9 mouse cellular contexts compared by ENCODE assay signal in the genomic region with DNA sequence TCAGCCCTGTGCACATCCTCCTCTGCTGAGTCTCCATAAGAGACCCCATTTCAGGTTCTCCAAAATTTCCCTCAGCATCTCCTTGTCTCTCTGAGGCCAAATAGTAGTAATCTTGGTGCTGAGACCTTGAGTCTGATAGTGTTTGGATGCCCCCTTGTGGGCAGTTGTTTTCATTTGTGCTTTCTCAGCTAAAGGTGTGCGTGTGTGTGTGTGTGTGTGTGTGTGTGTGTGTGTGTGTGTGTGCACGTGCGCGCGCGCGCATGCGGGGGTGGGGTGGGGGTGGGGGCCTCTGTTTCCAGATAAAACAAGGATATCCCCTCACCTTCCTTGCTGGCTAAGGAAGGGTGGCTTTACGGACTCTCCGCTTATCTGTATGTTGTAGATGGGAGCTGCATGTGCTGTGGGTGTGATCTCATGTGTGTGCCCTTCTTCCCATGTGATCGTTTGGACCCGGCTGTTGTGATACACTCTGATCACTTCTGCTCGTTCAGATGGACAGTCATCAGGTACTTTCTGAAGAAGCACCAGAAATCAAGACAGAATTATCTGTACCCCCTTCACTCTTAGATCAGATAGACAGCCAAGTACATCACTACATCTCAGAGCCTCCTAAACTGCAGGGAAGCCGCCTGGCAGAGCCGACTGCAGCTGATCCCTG. TPM values are rescaled to one million over a fixed set of nuclear protein-coding genes. Genes with fewer than 3 reads are reported as not detected.
DNase-seq lines count a peak whose midpoint lies in the region; ATAC-seq and TF ChIP-seq lines count a peak whose summit lies in the region.
"Had no signal": no experiment of that assay in that cellular context is flagged by ENCODE, and none has a peak within 500 bp of the region (broad histone marks: within the 10 kb centered on the region; RNA-seq: fewer than 3 reads in every experiment).

No protein-coding gene starts in this region.

- H3K4me3 ChIP-seq in heart, adult 2 months, result no peak overlapping the region
- H3K4me3 ChIP-seq: liver, embryonic 13.5 days had no signal

- H3K27ac ChIP-seq in heart, adult 2 months, result no peak overlapping the region
- H3K27ac ChIP-seq: liver, embryonic 13.5 days had no signal

- TF ChIP-seq EP300 in heart, adult 2 months (IDR thresholded peaks at IDR 0.05; ENCODE audit: insufficient read depth, low read depth, low read length), result no peak

- H3K9ac ChIP-seq in heart, adult 2 months (ENCODE audit: low read depth, low read length), result no peak overlapping the region
- H3K9ac ChIP-seq: liver, embryonic 13.5 days had no signal

- 21% methylated on average over 15 of the region's 15 CpGs for WGBS in heart, adult 2 months

- TF ChIP-seq POLR2A in heart, adult 2 months (IDR thresholded peaks at IDR 0.05; ENCODE audit: insufficient read depth, low read depth, low read length), result no peak

- peak; percentile 68 for ATAC-seq in granulocyte monocyte progenitor cell, adult 5-6 weeks (replicated peaks; ENCODE audit: poor library complexity, severe bottlenecking)

- no peaks in the 10 kb centered on the region for H3K79me2 ChIP-seq in heart, adult 2 months (replicated peaks; ENCODE audit: control insufficient read depth, insufficient read depth, low read length)

- peak; percentile 59 for TF ChIP-seq CTCF in heart, adult 2 months (IDR thresholded peaks at IDR 0.05)

- H3K4me1 ChIP-seq in heart, adult 2 months (ENCODE audit: control insufficient read depth, insufficient read depth, low read length), result peaks cover 14% of the 10 kb centered on the region

- peak in 1 of 2 experiments; percentile 53 for DNase-seq in heart, adult 2 months
- no peak for DNase-seq in heart, postnatal 25 days (ENCODE audit: low spot score)
- DNase-seq in CD4-positive helper T cell, adult 2 months (ENCODE audit: low read depth, low spot score), result peak; percentile 86
- DNase-seq in adrenal gland, postnatal 36 days, result peak; percentile 34 to 68
- DNase-seq in kidney, postnatal 25 days, result peak; percentile 66 to 87
- peak; percentile 93 for DNase-seq in naive thymus-derived CD4-positive, alpha-beta T cell, adult 2 months (ENCODE audit: low read depth)
- no peak for DNase-seq in urinary bladder, postnatal 10 days (ENCODE audit: low spot score)
- DNase-seq: liver, embryonic 13.5 days had no signal

- H3K36me3 ChIP-seq in heart, adult 2 months (ENCODE audit: control insufficient read depth, insufficient read depth, low read length), result no peaks in the 10 kb centered on the region
- H3K36me3 ChIP-seq: liver, embryonic 13.5 days had no signal

- no peaks in the 10 kb centered on the region for H3K27me3 ChIP-seq in heart, adult 2 months (ENCODE audit: control insufficient read depth, insufficient read depth, low read length)
- H3K27me3 ChIP-seq: liver, embryonic 13.5 days had no signal

- intact Hi-C loops in heart, adult 2 months (cut with DNase I), result loop anchor here (1.0 to 5.0 kb wide), 3 partner anchors 57 to 202 kb away; no protein-coding TSS in a partner anchor
- intact Hi-C loops in heart, postnatal 25 days (cut with DNase I), result loop anchor here (1.0 to 5.0 kb wide), 3 partner anchors 57 to 149 kb away; no protein-coding TSS in a partner anchor

RNA-seq across cellular contexts. Expression of gene Ccr7, which starts 30.8 kb away (rescaled TPM):
- total RNA-seq in heart, adult 2 months (2021), result under 1 TPM; 0.29 to 0.59 TPM
- polyA plus RNA-seq in heart, adult 2 months (2012; rRNA removed), result 2.6 and 2.7 TPM in 2 replicates
- total RNA-seq in heart, postnatal 25 days (2021), result under 1 TPM; 0.29 to 0.64 TPM
- under 1 TPM in 1 of 2 experiments, not detected in 1; 0.20 TPM for total RNA-seq in adrenal gland, postnatal 36 days (2021)
- total RNA-seq in granulocyte monocyte progenitor cell, adult 5-6 weeks (2014; fragmentation: Nextera tagmentation), result not detected in 2 replicates
- total RNA-seq in granulocyte monocyte progenitor cell, adult 5-6 weeks (2017), result 0.34 TPM in 1 of 2 replicates, not detected in the other

RNA-seq across cellular contexts. Expression of gene Tns4, which starts 35.0 kb away (rescaled TPM):
- under 1 TPM; 0.16 to 0.23 TPM for total RNA-seq in heart, adult 2 months (2021)
- 0.49 and 1.1 TPM in 2 replicates for polyA plus RNA-seq in heart, adult 2 months (2012; rRNA removed)
- under 1 TPM; 0.18 to 0.20 TPM for total RNA-seq in heart, postnatal 25 days (2021)
- under 1 TPM; 0.13 to 0.20 TPM for total RNA-seq in adrenal gland, postnatal 36 days (2021)
- 2.8 and 3.0 TPM in 2 replicates for total RNA-seq in granulocyte monocyte progenitor cell, adult 5-6 weeks (2014; fragmentation: Nextera tagmentation)
- 0.62 and 3.1 TPM in 2 replicates for total RNA-seq in granulocyte monocyte progenitor cell, adult 5-6 weeks (2017)

Comparison
In these comparisons a context has a peak if more than half of its experiments do, and no peak if none do; other contexts are left out.
1. DNase-seq: peak in CD4-positive helper T cell, adult 2 months (single experiment), adrenal gland, postnatal 36 days (2 of 2), kidney, postnatal 25 days (2 of 2) and naive thymus-derived CD4-positive, alpha-beta T cell, adult 2 months (single experiment); none in heart, postnatal 25 days (single experiment) and urinary bladder, postnatal 10 days (single experiment).